Mouse (Mus musculus) cerebellum, adult 9-11 months (tissue): ENCODE results near the gene H2-Q2.
"Not testable (repeated sequence)": the region's sequence is repeated elsewhere in the genome, so short reads cannot be mapped to it uniquely, and the experiment has no call there.

Experiments
- DNase-seq: peaks from one replicate; pipeline ENCODE4 v3.0.0; 2022

H2-Q2 gene

GRCm38 (mm10) chr17:35342071-35342671, at the start of gene H2-Q2:
H2-Q2 (plus strand) TSS chr17:35342242.
- no peak for DNase-seq

GRCm38 (mm10) chr17:35295796-35296195, 46.2 kb upstream of the H2-Q2 start:
- not testable (repeated sequence) for DNase-seq

- DNase-seq: not testable (repeated sequence)
Measured at GRCm38 (mm10) chr17:35300261-35300945, 41.6 kb upstream of the H2-Q2 start.

GRCm38 (mm10) chr17:35301645-35302258, 40.3 kb upstream of the H2-Q2 start:
- peak; percentile 70 for DNase-seq

GRCm38 (mm10) chr17:35303271-35303670, 38.8 kb upstream of the H2-Q2 start:
- DNase-seq: no peak

GRCm38 (mm10) chr17:35303756-35304350, 38.2 kb upstream of the H2-Q2 start:
- no peak for DNase-seq

GRCm38 (mm10) chr17:35304478-35304877, 37.6 kb upstream of the H2-Q2 start:
- no peak for DNase-seq

- not testable (repeated sequence) for DNase-seq
Measured at GRCm38 (mm10) chr17:35304921-35305320, 37.1 kb upstream of the H2-Q2 start.

GRCm38 (mm10) chr17:35318671-35319070, 23.4 kb upstream of the H2-Q2 start:
- DNase-seq: no peak

- no peak for DNase-seq
Measured at GRCm38 (mm10) chr17:35320327-35321081, 21.5 kb upstream of the H2-Q2 start, which contains the start of gene H2-Q1. H2-Q1 (plus strand) TSS chr17:35320405.

- DNase-seq: not testable (repeated sequence)
Measured at GRCm38 (mm10) chr17:35325124-35325523, 16.9 kb upstream of the H2-Q2 start.

GRCm38 (mm10) chr17:35326000-35326399, 16.0 kb upstream of the H2-Q2 start:
- not testable (repeated sequence) for DNase-seq

- DNase-seq: not testable (repeated sequence)
Measured at GRCm38 (mm10) chr17:35329714-35330113, 12.3 kb upstream of the H2-Q2 start.

- not testable (repeated sequence) for DNase-seq
Measured at GRCm38 (mm10) chr17:35331546-35331945, 10.5 kb upstream of the H2-Q2 start.

GRCm38 (mm10) chr17:35342711-35343476, 852 bp downstream of the H2-Q2 start:
- no peak for DNase-seq

- DNase-seq: not testable (repeated sequence)
Measured at GRCm38 (mm10) chr17:35347659-35348058, 5.6 kb downstream of the H2-Q2 start.

- not testable (repeated sequence) for DNase-seq
Measured at GRCm38 (mm10) chr17:35353275-35353674, 11.2 kb downstream of the H2-Q2 start.

- no peak for DNase-seq
Measured at GRCm38 (mm10) chr17:35354071-35354470, 12.0 kb downstream of the H2-Q2 start.

- no peak for DNase-seq
Measured at GRCm38 (mm10) chr17:35357086-35357485, 15.0 kb downstream of the H2-Q2 start.

- no peak for DNase-seq
Measured at GRCm38 (mm10) chr17:35358763-35359469, 16.9 kb downstream of the H2-Q2 start.

- DNase-seq: no peak
Measured at GRCm38 (mm10) chr17:35359470-35359862, 17.4 kb downstream of the H2-Q2 start.
